Mouse (Mus musculus) erythroid progenitor cell, adult 5-6 weeks (primary cell): ENCODE measurements around the gene Agbl4. TPM values are rescaled to one million over a fixed set of nuclear protein-coding genes. Genes with fewer than 3 reads are reported as not detected.

Source experiments
- ATAC-seq: replicated peaks from 2 replicates; pipeline ENCODE4 v1.8.0; 2016; ENCODE audit warnings: moderate number of reproducible peaks, mild to moderate bottlenecking, moderate TSS enrichment, inconsistent platforms; ENCODE audit not compliant: poor library complexity, low FRiP score, severe bottlenecking
- total RNA-seq, 2 experiments: library from RNA; stranded (forward) in 1 of 2; stranded (reverse) in 1 of 2; fragments of 150-400 nt in 1 of 2; fragments of 186-747, 209-891 nt in 1 of 2; gene quantifications; 2 replicates each; pipeline versions ENCODE4 v1.2.3 to v1.2.4; 2015 to 2017; ENCODE audit warnings: low replicate concordance in 2 of 2

The Agbl4 gene
- total RNA-seq, 2 experiments from 2014 or later = not detected

GRCm38 (mm10) chr4:111607826-111608500 is 1210.5 kb downstream of the Agbl4 start:
- ATAC-seq = no peak

DNA sequence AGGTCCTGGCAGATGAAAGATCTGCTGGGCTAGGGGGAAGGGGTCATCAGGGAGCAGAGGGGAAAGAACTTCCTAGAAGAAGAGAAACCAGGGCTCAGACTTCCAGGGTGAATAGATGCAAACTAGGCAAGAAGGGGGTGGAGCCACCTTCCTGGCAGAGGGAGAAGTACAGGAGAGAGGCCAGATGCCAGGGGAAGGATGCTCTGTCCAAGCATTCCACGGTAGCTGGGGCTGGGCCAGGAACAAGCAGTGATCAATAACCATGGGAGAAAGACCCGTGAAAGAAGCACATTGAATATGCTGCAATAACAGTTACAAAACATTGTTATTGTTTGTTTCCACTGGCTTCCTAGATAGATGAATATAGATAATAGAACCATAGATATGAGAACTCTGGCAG is 1224.4 kb downstream of the Agbl4 start:
- no peak for ATAC-seq

DNA sequence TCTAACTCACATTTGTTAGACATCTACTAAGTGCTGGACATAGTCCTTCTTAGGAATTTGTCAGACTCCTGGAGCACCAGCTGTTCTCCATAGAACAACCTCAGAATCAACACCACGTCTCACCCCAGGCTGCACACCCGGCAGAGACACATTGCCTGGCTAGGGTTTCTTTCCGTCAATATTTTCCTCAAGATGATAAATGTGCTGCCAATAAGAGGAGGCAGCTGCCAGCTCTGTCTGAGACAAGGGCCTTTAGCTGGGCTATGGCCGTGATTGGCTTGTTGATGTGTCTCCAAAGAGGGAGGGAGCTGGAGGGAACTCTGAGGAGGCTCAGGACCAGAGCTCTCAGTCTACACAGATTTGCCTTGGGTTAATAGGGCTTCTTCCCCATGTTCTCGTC is 1227.5 kb downstream of the Agbl4 start:
- ATAC-seq = no peak

DNA sequence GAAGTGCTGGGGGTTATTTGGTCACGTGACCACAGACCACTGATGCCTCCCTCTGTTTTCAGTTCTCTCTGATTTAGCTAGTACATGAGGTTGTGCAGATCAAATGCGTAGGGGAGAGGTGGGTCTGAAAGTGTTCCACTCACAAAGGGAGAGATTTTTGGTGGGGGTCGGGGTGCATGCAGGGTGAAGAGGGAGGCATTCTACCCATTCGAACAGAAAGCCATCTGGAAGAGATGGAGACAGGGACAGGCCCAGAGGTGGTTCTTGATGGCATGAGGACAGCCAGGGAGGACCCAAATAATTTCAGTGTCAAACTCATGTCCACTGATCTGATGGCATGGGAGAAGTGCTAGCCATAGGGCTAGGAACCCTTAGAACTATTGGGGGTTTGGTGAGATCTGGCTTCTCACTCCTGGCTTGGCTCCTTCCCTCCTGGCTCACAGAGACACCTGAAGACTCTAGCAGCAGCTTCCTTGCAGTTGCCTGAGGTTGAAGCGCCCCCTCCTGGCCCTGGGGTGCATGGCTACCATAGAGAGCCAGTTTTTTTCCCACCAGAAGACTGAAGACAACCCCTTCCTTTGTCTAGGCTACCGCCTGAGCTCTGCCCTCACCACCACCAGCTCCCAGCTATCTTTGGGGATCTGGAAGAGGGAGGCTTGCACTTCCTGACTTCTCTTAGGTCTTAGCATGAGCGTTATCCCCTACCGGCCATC is 1228.8 kb downstream of the Agbl4 start:
- ATAC-seq = 0 out of 2 replicates have a peak, but pooled peaks have one; percentile 34

GRCm38 (mm10) chr4:111632615-111633014 is 1235.2 kb downstream of the Agbl4 start:
- no peak for ATAC-seq

GRCm38 (mm10) chr4:111635538-111636124 is 1238.2 kb downstream of the Agbl4 start:
- no peak for ATAC-seq

DNA sequence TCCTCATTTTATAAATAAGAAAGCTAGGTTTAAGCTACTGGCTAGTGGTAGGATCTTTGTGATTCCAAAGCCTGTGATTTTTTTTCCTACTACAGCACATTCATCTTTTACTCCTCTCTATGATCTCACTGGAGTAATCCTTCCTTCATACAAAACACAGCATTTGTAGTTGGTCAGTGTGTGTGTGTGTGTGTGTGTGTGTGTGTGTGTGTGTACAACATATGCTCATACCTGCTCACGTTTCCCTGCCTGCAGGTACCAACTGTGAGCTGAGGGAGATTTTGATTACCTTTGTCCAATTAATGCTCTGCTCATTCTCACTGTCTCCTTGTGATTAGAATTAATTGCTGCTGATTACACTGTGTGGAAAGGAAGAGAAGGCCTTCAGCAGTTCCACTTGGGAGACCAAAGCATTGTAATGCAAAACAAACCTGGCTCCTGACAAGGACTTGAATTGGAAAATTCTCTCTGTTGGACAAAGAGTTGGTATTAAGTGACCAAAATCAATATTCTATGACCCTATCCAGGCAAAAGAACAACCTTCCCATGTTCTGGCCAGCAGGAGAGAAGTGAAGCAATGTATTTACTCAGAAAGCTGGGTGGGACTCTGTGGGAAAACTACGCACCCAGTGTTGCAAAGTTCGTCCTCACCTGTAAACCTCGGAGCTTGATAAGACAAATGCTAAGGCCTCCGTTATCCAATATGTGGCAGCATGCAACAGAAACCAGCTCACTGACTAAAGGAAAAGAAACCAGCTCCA is 1241.7 kb downstream of the Agbl4 start:
- no peak for ATAC-seq

- ATAC-seq = no peak
Observed at GRCm38 (mm10) chr4:111645117-111645830, 1247.8 kb downstream of the Agbl4 start.

GRCm38 (mm10) chr4:111645831-111646166 is 1248.3 kb downstream of the Agbl4 start:
- ATAC-seq = no peak

GRCm38 (mm10) chr4:111653451-111653850 is 1256.0 kb downstream of the Agbl4 start:
- ATAC-seq = no peak

DNA sequence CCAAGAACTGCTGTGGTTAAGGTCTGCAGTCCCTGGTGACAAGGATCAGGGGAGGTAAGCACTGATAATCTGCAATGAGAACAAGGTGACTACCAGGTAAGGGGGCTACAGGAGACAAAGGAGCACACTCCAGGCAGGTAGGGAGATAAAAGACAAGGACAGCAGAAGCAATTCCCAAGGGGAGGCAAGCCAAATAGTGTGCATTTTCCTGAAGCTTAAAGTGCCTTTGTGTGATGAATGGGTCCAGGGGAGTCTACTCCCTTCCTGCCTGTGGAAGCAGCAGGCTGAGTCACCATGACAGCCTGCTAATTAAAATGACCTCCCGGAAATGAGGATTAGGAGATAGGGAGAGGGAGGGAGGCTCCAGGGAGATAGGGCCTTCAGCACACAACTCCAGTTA is 1266.3 kb downstream of the Agbl4 start:
- no peak for ATAC-seq

- ATAC-seq = no peak
Observed at GRCm38 (mm10) chr4:111664146-111664545, 1266.7 kb downstream of the Agbl4 start.

DNA sequence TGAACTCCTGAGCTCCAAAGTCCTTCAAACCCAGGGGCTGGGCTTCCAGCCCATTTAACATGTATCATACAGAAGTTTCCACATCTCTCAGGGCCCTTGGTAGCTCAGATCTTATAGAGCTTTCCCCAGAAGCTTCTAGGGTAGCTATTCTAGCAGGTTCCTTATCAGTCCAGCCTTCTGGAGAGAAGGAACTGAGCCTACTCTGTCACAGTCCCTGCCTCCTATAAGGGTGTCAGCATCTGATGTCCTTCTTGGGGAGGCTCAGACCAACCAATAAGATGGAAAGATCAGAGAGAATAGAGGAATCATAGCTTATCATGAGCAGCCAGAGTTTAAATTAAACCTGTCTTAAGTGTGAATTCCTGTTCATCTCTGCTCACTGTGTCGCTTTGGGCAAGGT is 1269.3 kb downstream of the Agbl4 start:
- ATAC-seq = no peak

DNA sequence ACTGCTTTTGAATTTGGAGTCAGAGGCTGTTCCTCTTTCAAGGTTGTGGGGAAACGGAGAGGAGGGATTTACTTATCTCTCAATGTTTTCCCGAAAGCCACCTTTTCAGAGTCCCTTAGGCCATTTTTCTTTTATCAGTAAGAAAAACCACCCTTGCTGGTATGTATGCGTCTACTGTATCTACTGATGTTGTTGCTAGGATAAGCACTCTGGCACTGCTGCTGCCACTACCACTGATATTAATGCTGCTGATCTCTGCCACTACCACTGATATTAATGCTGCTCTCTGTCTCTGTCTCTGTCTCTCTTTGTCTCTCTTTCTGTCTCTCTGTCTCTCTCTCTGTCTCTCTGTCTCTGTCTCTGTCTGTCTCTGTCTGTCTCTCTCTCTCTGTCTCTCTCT is 1271.9 kb downstream of the Agbl4 start:
- no peak for ATAC-seq

GRCm38 (mm10) chr4:111670566-111671421 is 1273.3 kb downstream of the Agbl4 start:
- no peak for ATAC-seq

GRCm38 (mm10) chr4:111671440-111671839 is 1274.0 kb downstream of the Agbl4 start:
- ATAC-seq = no peak

DNA sequence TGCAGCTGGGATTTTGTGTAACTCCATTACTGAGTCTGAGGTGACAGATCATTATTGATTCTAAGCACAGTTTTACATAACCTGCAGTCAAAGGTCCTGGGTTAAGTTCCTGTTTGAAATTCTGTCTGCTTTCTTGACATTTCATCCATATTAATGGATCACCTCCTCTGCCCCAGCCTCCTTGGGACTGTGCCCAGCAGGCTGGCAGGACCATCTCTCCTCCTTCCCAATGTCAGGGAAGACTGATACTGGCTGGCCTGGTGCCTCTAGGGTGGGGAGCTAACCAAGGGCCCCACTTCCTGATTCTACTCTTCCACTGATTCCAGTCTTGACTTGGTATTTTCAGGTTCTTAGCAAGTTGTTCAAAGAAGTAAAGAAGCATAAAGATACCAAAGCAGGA is 1276.4 kb downstream of the Agbl4 start:
- no peak for ATAC-seq

- no peak for ATAC-seq
Observed at GRCm38 (mm10) chr4:111681926-111682325, 1284.5 kb downstream of the Agbl4 start.

DNA sequence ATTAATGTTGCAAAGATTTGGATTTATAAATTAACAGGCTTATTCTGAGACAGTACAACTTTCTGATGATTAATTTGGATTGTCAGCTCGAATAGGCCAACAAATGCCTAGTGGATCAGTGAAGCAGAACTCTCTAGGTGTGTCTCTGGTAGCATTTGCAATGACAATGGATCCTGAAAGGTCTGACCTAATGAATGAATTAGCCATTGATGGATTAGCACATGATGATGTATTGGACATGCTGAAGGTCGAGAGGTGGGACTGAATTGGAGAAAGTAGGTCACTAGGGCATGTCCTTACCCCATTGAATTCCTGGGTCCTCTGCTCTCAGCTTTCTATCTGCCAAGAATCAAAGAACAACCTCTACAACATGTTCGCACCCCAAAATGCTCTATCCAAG is 1285.3 kb downstream of the Agbl4 start:
- ATAC-seq = no peak
